ENCODE assay signal across 8 mouse cellular contexts in the genomic region with DNA sequence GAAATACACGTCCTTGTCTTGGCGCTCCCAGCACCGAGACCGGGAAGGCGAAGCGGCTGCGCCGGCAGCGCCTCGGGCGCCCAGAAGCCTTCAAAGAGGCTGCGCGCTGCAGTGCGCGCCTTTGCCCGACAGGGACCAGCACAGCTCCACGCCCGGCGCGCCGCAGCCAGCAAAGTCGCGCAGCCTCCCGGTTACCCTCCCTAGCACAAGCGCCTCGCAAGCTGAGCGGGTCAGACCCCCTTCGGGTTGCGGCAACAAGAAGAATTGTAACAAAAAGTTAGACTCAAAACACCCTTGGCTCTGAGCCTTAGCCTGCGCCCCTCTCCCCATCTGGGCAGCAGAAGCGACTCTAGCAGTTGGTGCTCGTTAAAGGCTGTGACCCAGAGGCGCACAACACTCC. TPM values are rescaled to one million over a fixed set of nuclear protein-coding genes. Genes with fewer than 3 reads are reported as not detected.
DNase-seq lines count a peak whose midpoint lies in the region; ATAC-seq and TF ChIP-seq lines count a peak whose summit lies in the region.

No protein-coding gene starts in this region.

- peak overlapping the region; percentile 53 to 66 (median 65) for H3K4me3 ChIP-seq in CH12.LX (replicated peaks in 1 of 3; ENCODE audit: low read depth in 2 of 3, low read length in 2 of 3, poor library complexity in 1 of 3)
- peak overlapping the region; percentile 64 for H3K4me3 ChIP-seq in brown adipose tissue, adult 24 weeks (ENCODE audit: insufficient read depth, low read depth, low read length)
- H3K4me3 ChIP-seq in forebrain, embryonic 15.5 days: peak overlapping the region; percentile 48
- peak overlapping the region; percentile 39 for H3K4me3 ChIP-seq in lung, postnatal 0 days (ENCODE audit: low read depth, low read length)
- peak overlapping the region; percentile 44 for H3K4me3 ChIP-seq in thymus, adult 2 months (ENCODE audit: control insufficient read depth, insufficient read depth, low read length)

- dilution Hi-C loops in CH12.LX (cut with MboI; ENCODE audit: extremely low pct_ligation_motif_present, extremely low pct_unique_long_range_greater_than_20kb, low sequenced_read_pairs): no loop called here

- H3K9ac ChIP-seq in CH12.LX (ENCODE audit: insufficient read depth, low read depth): peak overlapping the region; percentile 26; the same call in 1 of the 2 replicates
- peak overlapping the region; percentile 44 for H3K9ac ChIP-seq in forebrain, embryonic 15.5 days (replicated peaks)
- H3K9ac ChIP-seq in lung, postnatal 0 days (replicated peaks; ENCODE audit: low read depth): no peak overlapping the region

- peak; percentile 23 to 88; a peak in 2 of 4 replicates for TF ChIP-seq CTCF in CH12.LX (conservative IDR thresholded peaks at IDR 0.05 in 1 of 2, IDR thresholded peaks at IDR 0.05 in 1 of 2; ENCODE audit: low read depth in 2 of 2, low read length in 2 of 2)
- peak; percentile 95 for TF ChIP-seq CTCF in lung, postnatal 0 days (IDR thresholded peaks at IDR 0.05)
- peak; percentile 68; the same call in 1 of the 2 replicates for TF ChIP-seq CTCF in thymus, adult 2 months (IDR thresholded peaks at IDR 0.05; ENCODE audit: borderline replicate concordance, control insufficient read depth, extremely low read depth, insufficient read depth, low read length, poor library complexity)

- no peak for TF ChIP-seq EP300 in CH12.LX (IDR thresholded peaks at IDR 0.05; ENCODE audit: low read length)
- no peak for TF ChIP-seq EP300 in lung, postnatal 0 days (IDR thresholded peaks at IDR 0.05)

- peak overlapping the region; percentile 84 for H3K4me2 ChIP-seq in CH12.LX (ENCODE audit: insufficient read depth, low read depth, poor library complexity, severe bottlenecking)
- H3K4me2 ChIP-seq in forebrain, embryonic 15.5 days (replicated peaks): peak overlapping the region; percentile 92
- peak overlapping the region; percentile 73 for H3K4me2 ChIP-seq in lung, postnatal 0 days (replicated peaks; ENCODE audit: low read depth, low read length)

- TF ChIP-seq POLR2A in CH12.LX (IDR thresholded peaks at IDR 0.05; ENCODE audit: low read depth, low read length): no peak
- no peak for TF ChIP-seq POLR2A in thymus, adult 2 months (IDR thresholded peaks at IDR 0.05; ENCODE audit: control insufficient read depth, extremely low read depth, insufficient read depth, low read length, poor library complexity)

- peak; percentile 75 for DNase-seq in CH12.LX (ENCODE audit: extremely low read depth)
- peak; percentile 38 for DNase-seq in heart, postnatal 25 days (ENCODE audit: low spot score)
- peak; percentile 44 for DNase-seq in layer of hippocampus, adult 9-11 months
- DNase-seq in lung, postnatal 0 days (ENCODE audit: low spot score): peak; percentile 85
- DNase-seq in ovary, postnatal 14 days (ENCODE audit: low spot score): peak; percentile 76
- DNase-seq in thymus, adult 2 months: peak; percentile 69

- no peaks in the 10 kb centered on the region for H3K9me3 ChIP-seq in CH12.LX (replicated peaks; ENCODE audit: low read length)
- no peaks in the 10 kb centered on the region for H3K9me3 ChIP-seq in forebrain, embryonic 15.5 days
- no peaks in the 10 kb centered on the region for H3K9me3 ChIP-seq in lung, postnatal 0 days (ENCODE audit: low read length)

- H3K4me1 ChIP-seq in CH12.LX (ENCODE audit: control insufficient read depth in 1 of 2, insufficient read depth in 2 of 2): peaks cover 0 to 35% of the 10 kb centered on the region in 2 experiments; a peak in 2 of 4 replicates
- H3K4me1 ChIP-seq in brown adipose tissue, adult 24 weeks (ENCODE audit: control insufficient read depth, insufficient read depth, insufficient read length, low read length): no peaks in the 10 kb centered on the region
- H3K4me1 ChIP-seq in forebrain, embryonic 15.5 days: peaks cover 53% of the 10 kb centered on the region
- peaks cover 25% of the 10 kb centered on the region for H3K4me1 ChIP-seq in lung, postnatal 0 days (ENCODE audit: insufficient read depth, low read depth, low read length)
- peaks cover 25% of the 10 kb centered on the region for H3K4me1 ChIP-seq in thymus, adult 2 months (replicated peaks; ENCODE audit: control insufficient read depth, insufficient read depth, low read length)

- no peak overlapping the region for H3K27ac ChIP-seq in CH12.LX (ENCODE audit: insufficient read depth, low read depth)
- no peak overlapping the region for H3K27ac ChIP-seq in brown adipose tissue, adult 24 weeks (replicated peaks; ENCODE audit: low read depth, low read length)
- no peak overlapping the region for H3K27ac ChIP-seq in forebrain, embryonic 15.5 days (replicated peaks)
- H3K27ac ChIP-seq in lung, postnatal 0 days (ENCODE audit: low read length): no peak overlapping the region
- H3K27ac ChIP-seq in thymus, adult 2 months (ENCODE audit: control insufficient read depth, insufficient read depth, low read length): no peak overlapping the region

- peaks cover 31% of the 10 kb centered on the region for H3K27me3 ChIP-seq in CH12.LX (replicated peaks)
- H3K27me3 ChIP-seq in forebrain, embryonic 15.5 days: peaks cover 85% of the 10 kb centered on the region
- peaks cover 56% of the 10 kb centered on the region for H3K27me3 ChIP-seq in lung, postnatal 0 days (replicated peaks; ENCODE audit: insufficient read depth, low read length)
- peaks cover 26% of the 10 kb centered on the region for H3K27me3 ChIP-seq in thymus, adult 2 months (ENCODE audit: control insufficient read depth, insufficient read depth, low read length)

- intact Hi-C loops in heart, postnatal 25 days (cut with DNase I): loop anchor here (5.0 kb wide), 2 partner anchors 162 to 977 kb away; no protein-coding TSS in a partner anchor

- in situ Hi-C loops in CH12.LX (cut with MboI; ENCODE audit: low pct_ligation_motif_present, low pct_unique_long_range_greater_than_20kb, low sequenced_read_pairs): loop anchor here (10.0 kb wide), 2 partner anchors 304 to 514 kb away; a partner anchor contains a TSS

- H3K36me3 ChIP-seq in CH12.LX (replicated peaks in 1 of 2; ENCODE audit: control insufficient read depth in 1 of 2, insufficient read depth in 1 of 2, low read length in 1 of 2): no peaks in the 10 kb centered on the region
- no peaks in the 10 kb centered on the region for H3K36me3 ChIP-seq in forebrain, embryonic 15.5 days
- H3K36me3 ChIP-seq in lung, postnatal 0 days (ENCODE audit: insufficient read depth, low read length): no peaks in the 10 kb centered on the region
- H3K36me3 ChIP-seq in thymus, adult 2 months (ENCODE audit: control insufficient read depth, insufficient read depth, low read length): no peaks in the 10 kb centered on the region

- H3K79me2 ChIP-seq in CH12.LX (replicated peaks; ENCODE audit: control insufficient read depth, extremely low read depth, insufficient read depth, poor library complexity, severe bottlenecking): no peaks in the 10 kb centered on the region

- ATAC-seq in forebrain, embryonic 15.5 days (replicated peaks): peak; percentile 72
- ATAC-seq in lung, postnatal 0 days: peak; percentile 59

- WGBS in forebrain, embryonic 15.5 days: under 1% methylated on average over 33 of the region's 33 CpGs
- WGBS in lung, postnatal 0 days: under 1% methylated on average over 31 of the region's 33 CpGs
- 1% methylated on average over 33 of the region's 33 CpGs for WGBS in thymus, adult 2 months

- peak; percentile 92 for TF ChIP-seq RAD21 in CH12.LX (IDR thresholded peaks at IDR 0.05; ENCODE audit: low read depth, low read length)

TF ChIP-seq in CH12.LX, 34 proteins besides CTCF, POLR2A, EP300 and RAD21 (continues in another document):
- no peak for TF ChIP-seq ZNF384 (IDR thresholded peaks at IDR 0.05; ENCODE audit: low read depth, low read length)
- TF ChIP-seq E2F4 (IDR thresholded peaks at IDR 0.05; ENCODE audit: insufficient replicate concordance, low read depth, low read length): no peak
- TF ChIP-seq ZMIZ1 (IDR thresholded peaks at IDR 0.05; ENCODE audit: low read depth, low read length): 0 out of 2 replicates have a peak, but pooled peaks have one; percentile 22
- peak; percentile 44; the same call in 1 of the 2 replicates for TF ChIP-seq TCF12 (IDR thresholded peaks at IDR 0.05; ENCODE audit: low read depth, low read length)
- TF ChIP-seq ETS1 (conservative IDR thresholded peaks at IDR 0.05; ENCODE audit: low read depth, low read length): no peak
- TF ChIP-seq NELFE (IDR thresholded peaks at IDR 0.05; ENCODE audit: low read depth, low read length): no peak; the same call in 1 of the 2 replicates
- peak; percentile 77 for TF ChIP-seq NRF1 (IDR thresholded peaks at IDR 0.05; ENCODE audit: low read depth, low read length)
- TF ChIP-seq IRF4 (IDR thresholded peaks at IDR 0.05; ENCODE audit: low read depth, low read length): peak; percentile 57; the same call in 1 of the 2 replicates
- TF ChIP-seq CHD1 (IDR thresholded peaks at IDR 0.05; ENCODE audit: low read depth, low read length): no peak
- TF ChIP-seq SIN3A (IDR thresholded peaks at IDR 0.05; ENCODE audit: low read length): 0 out of 2 replicates have a peak, but pooled peaks have one; percentile 24
- peak; percentile 51 for TF ChIP-seq ZC3H11A (IDR thresholded peaks at IDR 0.05; ENCODE audit: low read depth, low read length)
- TF ChIP-seq MXI1 (IDR thresholded peaks at IDR 0.05; ENCODE audit: low read depth, low read length): peak; percentile 36; the same call in 1 of the 2 replicates
- TF ChIP-seq MYC (IDR thresholded peaks at IDR 0.05; ENCODE audit: low read depth, low read length): peak; percentile 21; the same call in 1 of the 2 replicates
- TF ChIP-seq MAX (IDR thresholded peaks at IDR 0.05; ENCODE audit: low read length): no peak
- TF ChIP-seq ELF1 (IDR thresholded peaks at IDR 0.05; ENCODE audit: low read depth, low read length): peak; percentile 38; the same call in 1 of the 2 replicates
- TF ChIP-seq SMC3 (IDR thresholded peaks at IDR 0.05; ENCODE audit: low read depth, low read length): peak; percentile 77
- TF ChIP-seq RCOR1 (conservative IDR thresholded peaks at IDR 0.05; ENCODE audit: low read depth, low read length): no peak
- TF ChIP-seq UBTF (IDR thresholded peaks at IDR 0.05; ENCODE audit: low read depth, low read length): peak; percentile 92
- peak; percentile 51 for TF ChIP-seq MEF2A (IDR thresholded peaks at IDR 0.05; ENCODE audit: borderline replicate concordance, low read depth, low read length)
- TF ChIP-seq TBP (conservative IDR thresholded peaks at IDR 0.05; ENCODE audit: low read depth, low read length): no peak

RNA-seq across cellular contexts. Expression of a gene that starts 1.6 kb away (rescaled TPM):
- total RNA-seq in CH12.LX (2012; rRNA removed) (2.0 TPM in 2 replicates), CH12.LX (2014; rRNA removed) (1.9 and 2.0 TPM in 2 replicates)
- polyA plus RNA-seq in CH12.LX (2012; ENCODE audit: insufficient read length, low read depth): 0.61 and 1.1 TPM in 2 replicates
- 0.67 and 0.75 TPM in 2 replicates for polyA plus RNA-seq in brown adipose tissue, adult 24 weeks (2012; ENCODE audit: insufficient read depth, insufficient read length, missing spikeins)
- polyA plus RNA-seq in forebrain, embryonic 15.5 days (2015; fragmentation: Nextera tagmentation; extraction: Ambion mirVana): 4.3 and 4.4 TPM in 2 replicates
- total RNA-seq in heart, postnatal 25 days (2021): 1 to 10 TPM in 1 of 2 experiments, under 1 TPM in 1; 0.92 to 1.1 TPM
- 0.63 and 0.76 TPM in 2 replicates for polyA plus RNA-seq in lung, postnatal 0 days (2015; fragmentation: Nextera tagmentation; extraction: Ambion mirVana)
- polyA plus RNA-seq in thymus, adult 2 months (2012; rRNA removed): 9.3 and 12.0 TPM in 2 replicates
